Mouse (Mus musculus): ENCODE results near the gene Gm13889.

The Gm13889 gene

GRCm38 (mm10) chr2:93958216-93958615 lies 1.2 kb upstream of the Gm13889 start:
- peak; percentile 33 for ATAC-seq (ENCODE audit: low TSS enrichment)

DNA sequence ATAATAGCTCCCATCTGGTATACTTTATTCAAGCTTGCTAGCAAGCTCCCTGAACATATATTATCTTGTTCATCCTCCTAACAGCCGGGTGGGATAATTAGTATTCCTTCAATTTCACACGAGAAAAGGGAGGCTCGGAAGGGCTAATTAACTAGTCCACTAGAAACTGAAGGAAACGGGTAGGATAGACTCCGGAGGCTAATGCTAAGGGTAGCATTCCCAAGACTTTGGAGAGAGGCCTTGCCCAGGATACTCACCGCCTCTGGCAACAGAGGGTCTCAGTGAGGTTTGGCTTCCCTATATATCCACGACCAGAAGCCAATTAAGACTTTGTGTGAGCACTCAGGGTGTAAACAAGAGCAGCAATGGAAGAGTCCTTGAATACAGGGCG lies 779 bp upstream of the Gm13889 start:
- no peak for ATAC-seq (ENCODE audit: low TSS enrichment)

GRCm38 (mm10) chr2:93956331-93956801 lies 635 bp downstream of the Gm13889 start:
- ATAC-seq (ENCODE audit: low TSS enrichment), result peak; percentile 56

DNA sequence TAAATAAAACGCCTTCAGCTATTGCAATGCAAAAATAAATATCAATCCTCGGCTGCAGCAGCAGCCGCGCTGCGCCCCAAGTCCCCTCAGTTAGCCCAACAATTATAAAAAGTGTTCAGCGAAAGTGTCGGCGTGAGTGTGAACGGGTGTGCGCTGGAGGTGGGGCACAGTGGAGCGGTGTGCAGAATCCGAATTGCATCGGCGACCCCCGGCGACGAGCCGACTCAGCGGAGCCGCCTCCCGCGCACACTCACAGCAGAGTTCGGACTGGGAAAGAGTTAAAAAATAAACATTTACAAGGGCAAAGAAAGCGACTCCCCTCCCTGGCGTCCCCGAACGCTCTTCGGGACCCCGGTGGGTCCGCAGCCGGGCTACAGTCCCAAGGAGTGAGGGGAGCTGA lies 1.1 kb downstream of the Gm13889 start:
- ATAC-seq (ENCODE audit: low TSS enrichment), result no peak

DNA sequence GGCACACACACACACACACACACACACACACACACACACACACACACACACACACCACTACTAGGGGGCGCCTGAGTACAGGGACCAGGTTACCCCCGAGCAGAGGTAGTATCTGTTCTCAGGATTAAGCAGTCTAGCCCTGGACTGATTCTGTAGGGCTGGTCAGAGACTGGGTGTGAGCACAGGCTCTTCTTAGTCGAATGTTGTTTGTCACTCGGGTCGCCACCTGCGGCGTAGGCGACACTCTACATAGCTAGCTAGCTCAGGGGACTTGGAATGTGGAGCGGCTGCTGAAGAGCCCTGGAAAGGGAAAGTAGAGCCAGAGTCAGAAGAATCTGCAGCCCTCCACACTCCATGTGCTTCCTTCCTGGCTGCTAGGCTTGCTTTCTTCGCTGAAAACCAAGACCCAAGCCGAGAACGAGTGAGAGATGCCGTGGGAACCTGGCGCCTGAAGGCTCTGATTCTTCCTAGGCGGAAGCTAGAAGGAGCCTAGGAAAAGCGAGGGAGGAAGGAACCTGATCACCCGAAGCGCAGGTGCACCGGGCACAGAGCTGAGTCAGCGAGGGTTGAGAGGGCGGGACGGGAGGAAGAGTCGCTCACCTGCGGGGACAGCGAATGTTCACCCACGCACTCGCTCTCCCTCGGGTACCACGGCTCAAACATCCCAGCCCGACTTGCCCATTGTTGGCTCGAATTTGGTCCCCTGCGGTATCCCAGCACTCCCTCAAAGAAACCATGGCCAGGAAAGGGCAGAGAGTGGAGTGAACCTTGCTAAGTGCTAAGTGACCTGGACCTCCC lies 2.0 kb downstream of the Gm13889 start:
- peak; percentile 62 for ATAC-seq (ENCODE audit: low TSS enrichment)

GRCm38 (mm10) chr2:93953726-93954125 lies 3.3 kb downstream of the Gm13889 start:
- no peak for ATAC-seq (ENCODE audit: low TSS enrichment)

GRCm38 (mm10) chr2:93946976-93947375 lies 10.0 kb downstream of the Gm13889 start:
- ATAC-seq (ENCODE audit: low TSS enrichment), result no peak

DNA sequence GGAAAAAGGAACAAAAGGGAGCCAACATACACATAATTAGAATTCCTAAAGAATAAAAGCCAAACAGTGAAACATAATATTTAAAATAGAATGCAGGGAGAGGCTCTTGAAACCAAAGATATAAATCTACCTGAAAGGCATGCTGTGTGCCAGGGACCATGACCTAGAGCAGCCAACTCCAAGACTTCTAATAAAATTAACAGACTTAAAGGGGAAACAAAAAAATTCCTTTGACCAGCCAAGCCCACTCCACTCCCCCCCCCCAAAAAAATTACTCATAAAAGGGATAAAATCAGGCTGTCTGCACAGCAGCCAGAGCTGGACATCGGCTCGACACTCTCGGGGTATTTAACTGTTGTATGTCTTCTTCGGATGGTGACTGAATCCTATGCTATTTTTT lies 12.1 kb downstream of the Gm13889 start:
- ATAC-seq (ENCODE audit: low TSS enrichment), result no peak

GRCm38 (mm10) chr2:93944099-93944498 lies 12.9 kb downstream of the Gm13889 start:
- ATAC-seq (ENCODE audit: low TSS enrichment), result no peak

GRCm38 (mm10) chr2:93941670-93942069 lies 15.3 kb downstream of the Gm13889 start:
- ATAC-seq (ENCODE audit: low TSS enrichment), result no peak

DNA sequence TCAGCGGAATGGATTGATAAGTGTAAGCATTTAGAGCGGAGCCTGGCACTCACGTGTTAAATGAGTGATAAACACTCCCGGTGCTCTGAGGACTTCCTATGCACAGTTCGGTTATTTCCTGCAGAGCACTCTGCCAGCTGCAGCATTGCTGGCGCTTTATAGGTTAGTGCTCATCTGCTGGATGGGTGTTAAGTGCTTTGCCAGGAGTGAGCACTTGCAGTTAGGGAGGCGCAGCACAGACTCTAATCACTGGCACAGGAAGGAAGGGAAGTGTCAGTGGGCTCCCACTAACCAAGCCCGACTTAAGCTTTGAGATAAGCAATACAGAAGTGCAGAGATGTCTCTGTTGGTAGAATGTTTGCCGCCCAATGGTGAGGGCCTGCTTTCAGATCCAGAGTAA lies 18.5 kb downstream of the Gm13889 start:
- peak; percentile 85 for ATAC-seq (ENCODE audit: low TSS enrichment)

GRCm38 (mm10) chr2:93928866-93929265 lies 28.1 kb downstream of the Gm13889 start:
- ATAC-seq (ENCODE audit: low TSS enrichment), result no peak

GRCm38 (mm10) chr2:93927701-93928437 lies 29.1 kb downstream of the Gm13889 start:
- peak; percentile 75 for ATAC-seq (ENCODE audit: low TSS enrichment)

DNA sequence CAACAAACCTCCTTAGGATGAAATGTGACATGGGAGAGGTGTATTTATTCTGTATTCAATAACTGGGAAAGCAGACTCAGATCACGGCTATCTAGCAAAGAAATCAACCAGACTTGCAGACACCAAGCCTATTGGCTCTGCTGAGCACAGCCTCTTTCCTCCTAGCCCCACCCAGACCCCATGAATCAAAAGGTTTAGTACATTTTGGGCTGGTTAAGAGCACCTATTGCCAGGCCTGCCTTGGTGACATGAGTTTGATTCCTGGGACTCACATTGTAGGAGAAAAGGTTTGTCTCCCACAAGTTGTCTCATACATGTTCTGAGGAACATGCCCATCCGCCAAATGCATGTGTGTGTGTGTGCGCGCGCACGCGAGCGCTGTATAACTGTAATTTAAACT lies 30.9 kb downstream of the Gm13889 start:
- no peak for ATAC-seq (ENCODE audit: low TSS enrichment)

DNA sequence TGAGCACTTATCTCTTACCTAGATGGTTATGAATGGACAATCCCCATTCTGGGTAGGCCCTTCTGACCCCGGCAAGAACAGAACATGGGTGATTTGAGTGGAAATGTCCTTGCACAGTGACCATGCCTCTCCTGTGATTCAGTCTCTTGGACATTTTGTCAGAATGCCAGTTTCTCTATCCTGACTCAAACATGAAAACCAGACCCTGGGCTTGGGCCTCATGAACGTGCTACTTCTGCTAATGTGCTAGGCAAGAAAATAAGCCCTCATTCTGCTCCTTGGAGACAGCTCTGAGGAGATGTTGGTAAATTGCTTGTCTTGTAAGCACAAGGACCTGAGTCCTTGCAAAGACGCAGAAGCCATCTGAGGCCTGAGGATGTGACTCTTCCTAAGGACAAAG lies 37.9 kb downstream of the Gm13889 start:
- ATAC-seq (ENCODE audit: low TSS enrichment), result no peak

DNA sequence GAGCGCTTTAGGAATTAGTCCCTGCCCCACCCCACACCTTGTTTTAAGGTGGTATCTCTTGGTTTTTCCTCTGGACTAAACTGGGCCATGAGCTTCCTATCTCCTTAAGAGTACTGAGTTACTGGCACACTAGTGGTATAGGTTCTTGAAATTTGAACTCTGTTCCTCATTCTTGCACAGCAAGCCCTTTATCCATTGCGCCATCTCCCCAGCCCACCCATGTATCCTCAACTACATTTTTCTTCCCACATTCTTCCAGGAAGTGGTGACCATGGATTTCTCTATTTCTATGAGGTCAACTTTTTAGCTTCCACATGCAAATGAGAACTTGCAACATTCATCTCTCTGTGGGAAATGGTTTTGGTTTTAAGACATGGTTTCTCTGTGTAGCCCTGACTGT lies 43.4 kb downstream of the Gm13889 start:
- ATAC-seq (ENCODE audit: low TSS enrichment), result no peak

- ATAC-seq (ENCODE audit: low TSS enrichment), result peak; percentile 56
Measured at GRCm38 (mm10) chr2:93911942-93912341, 45.1 kb downstream of the Gm13889 start.

GRCm38 (mm10) chr2:93909716-93910115 lies 47.3 kb downstream of the Gm13889 start:
- ATAC-seq (ENCODE audit: low TSS enrichment), result no peak

DNA sequence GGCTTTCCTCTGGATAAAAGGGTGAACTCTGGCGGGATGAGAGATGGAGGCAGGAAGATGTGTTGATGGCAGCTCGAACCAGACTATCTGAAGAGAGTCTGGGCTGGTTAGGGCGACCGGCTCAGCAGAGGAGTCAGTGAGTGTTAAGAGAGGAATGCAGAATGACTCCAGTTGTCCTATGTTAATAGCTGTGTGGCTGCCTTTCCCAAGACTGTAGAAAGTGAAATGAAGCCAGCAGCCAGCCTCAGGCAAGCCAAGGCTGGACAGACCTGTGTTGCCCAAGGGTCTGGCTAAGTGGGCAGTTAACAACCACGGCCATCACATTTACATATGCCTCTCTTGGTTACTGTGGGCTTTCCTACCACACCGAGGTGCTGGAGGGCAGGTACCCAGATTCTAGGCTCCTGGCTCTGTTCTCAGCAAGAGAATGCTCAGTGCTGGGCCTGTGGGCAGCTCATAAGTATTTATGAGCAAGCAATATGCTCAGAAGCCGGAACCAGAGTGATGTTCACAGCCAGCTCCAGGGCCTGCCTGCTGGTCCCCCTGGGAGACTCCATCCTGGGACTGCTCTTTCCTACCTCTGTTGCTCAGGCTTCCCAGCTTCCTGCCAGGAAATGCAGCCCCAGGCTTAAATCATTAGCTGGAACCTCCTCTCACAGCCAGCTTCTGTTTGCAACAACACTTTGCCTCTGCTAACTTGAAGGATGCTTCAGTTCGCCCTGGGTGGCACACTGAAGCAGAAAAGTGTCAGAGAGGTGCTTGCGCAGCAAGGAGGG lies 49.3 kb downstream of the Gm13889 start:
- peak; percentile 54 for ATAC-seq (ENCODE audit: low TSS enrichment)

DNA sequence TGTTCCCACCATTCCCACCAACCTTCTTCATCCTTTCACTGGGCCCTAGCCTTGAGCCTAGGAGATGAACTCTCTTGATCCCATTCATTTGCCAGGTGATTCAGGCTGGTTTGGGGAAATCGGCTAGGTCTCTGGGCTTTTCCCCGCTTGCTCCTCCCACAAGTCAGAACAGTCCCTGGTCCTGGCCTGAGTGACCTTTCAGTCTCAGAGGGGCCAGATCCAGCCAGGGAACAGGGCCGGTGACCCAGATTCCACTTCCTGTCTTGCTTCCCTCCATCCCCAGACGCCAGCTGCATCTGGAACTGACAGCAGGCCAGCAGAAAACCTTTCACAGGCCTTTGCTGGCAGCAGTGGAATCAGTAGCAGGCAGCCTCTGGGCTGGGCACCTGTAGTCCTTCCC lies 50.7 kb downstream of the Gm13889 start:
- no peak for ATAC-seq (ENCODE audit: low TSS enrichment)

Measured in frontal cortex, adult (tissue).